Mouse (Mus musculus) hindbrain, embryonic 10.5 days (tissue): ENCODE data around the gene Nhej1. TPM values are rescaled to one million over a fixed set of nuclear protein-coding genes. Genes with fewer than 3 reads are reported as not detected.

ENCODE experiments used
- DNase-seq: peaks from one replicate; pipeline ENCODE4 v3.0.0-alpha.2; 2017; ENCODE audit warnings: low spot score
- H3K27ac ChIP-seq: fragments of 300-500 bp; sonication (generic); 2 replicates; pipeline ENCODE4 v1.5.1; 2016; ENCODE audit warnings: mild to moderate bottlenecking, moderate library complexity
- H3K27me3 ChIP-seq: fragments of 300-500 bp; sonication (generic); 2 replicates; pipeline ENCODE4 v1.6.1; 2016; ENCODE audit warnings: mild to moderate bottlenecking; ENCODE audit not compliant: poor library complexity, insufficient read depth, severe bottlenecking
- H3K36me3 ChIP-seq: fragments of 300-500 bp; sonication (generic); 2 replicates; pipeline ENCODE4 v1.6.1; 2016; ENCODE audit warnings: mild to moderate bottlenecking, moderate library complexity
- H3K4me1 ChIP-seq: fragments of 300-500 bp; sonication (generic); replicated peaks from 2 replicates; pipeline ENCODE4 v1.6.1; 2016; ENCODE audit warnings: mild to moderate bottlenecking
- H3K4me3 ChIP-seq: fragments of 300-500 bp; sonication (generic); 2 replicates; pipeline ENCODE4 v1.5.1; 2016; ENCODE audit warnings: mild to moderate bottlenecking, moderate library complexity
- H3K9me3 ChIP-seq: fragments of 300-500 bp; sonication (generic); 2 replicates; pipeline ENCODE4 v1.6.1; 2016; ENCODE audit warnings: mild to moderate bottlenecking, moderate library complexity
- WGBS: fragments of 180-500 bp; shearing (Covaris S2); methylation state at CpG from one replicate; pipeline ENCODE4 v1.1.7; 2016; 5-methylcytosine and 5-hydroxymethylcytosine counted together
- polyA plus RNA-seq: library from polyadenylated mRNA; unstranded; fragments of >200 nt; fragmentation: Nextera tagmentation; extraction: Ambion mirVana; gene quantifications from 2 replicates; pipeline ENCODE4 v1.2.1, GENCODE M21; 2016

Gene Nhej1
- polyA plus RNA-seq, 1 experiment from 2014 or later = 14.1 TPM

- Histone ChIP-seq H3K27ac (no peak overlapping the region), H3K4me3 (no peak overlapping the region), H3K27me3 (peaks cover 48% of the 10 kb centered on the region), H3K36me3 (no peaks in the 10 kb centered on the region), H3K9me3 (no peaks in the 10 kb centered on the region), H3K4me1 (peaks cover 8% of the 10 kb centered on the region)
- WGBS = 90% methylated on average over 7 of the region's 7 CpGs
- DNase-seq = no peak
Measured at GRCm38 (mm10) chr1:74961722-74962121, 163.3 kb downstream of the Nhej1 start.

- no peak overlapping the region for H3K27ac ChIP-seq
- no peaks in the 10 kb centered on the region for H3K9me3 ChIP-seq
- no peaks in the 10 kb centered on the region for H3K36me3 ChIP-seq
- peaks cover 61% of the 10 kb centered on the region for H3K27me3 ChIP-seq
- 93% methylated on average over 7 of the region's 7 CpGs for WGBS
- H3K4me1 ChIP-seq = peaks cover 6% of the 10 kb centered on the region
- no peak for DNase-seq
- H3K4me3 ChIP-seq = no peak overlapping the region
Measured at GRCm38 (mm10) chr1:74960059-74960458, 164.9 kb downstream of the Nhej1 start.

- no peak within 1 kb of the TSS for H3K27ac ChIP-seq
- WGBS = 2% methylated on average over 55 of the region's 55 CpGs
- H3K4me3 ChIP-seq = peak within 1 kb of the TSS; percentile 51
- H3K36me3 ChIP-seq = no peaks in the 10 kb centered on the region
- H3K4me1 ChIP-seq = peaks cover 45% of the 10 kb centered on the region
- H3K9me3 ChIP-seq = no peaks in the 10 kb centered on the region
- H3K27me3 ChIP-seq = peaks cover 98% of the 10 kb centered on the region
- peak; percentile 46 for DNase-seq
Measured at GRCm38 (mm10) chr1:74951556-74952210, 173.3 kb downstream of the Nhej1 start, which contains the start of gene Ihh. Gene Ihh (minus strand): TSS chr1:74951672.

- Histone ChIP-seq H3K4me1 (peaks cover 45% of the 10 kb centered on the region), H3K9me3 (no peaks in the 10 kb centered on the region), H3K27ac (no peak overlapping the region), H3K36me3 (no peaks in the 10 kb centered on the region), H3K27me3 (peaks cover 98% of the 10 kb centered on the region), H3K4me3 (peak overlapping the region; percentile 51)
- WGBS = 1% methylated on average over 84 of the region's 84 CpGs
- peak; percentile 49 for DNase-seq
Measured at GRCm38 (mm10) chr1:74950576-74951490, 174.2 kb downstream of the Nhej1 start.

- Histone ChIP-seq H3K9me3 (no peaks in the 10 kb centered on the region), H3K27me3 (peaks cover 99% of the 10 kb centered on the region), H3K27ac (no peak overlapping the region), H3K4me3 (peak overlapping the region; percentile 51; the same call in 1 of the 2 replicates), H3K36me3 (no peaks in the 10 kb centered on the region), H3K4me1 (peaks cover 45% of the 10 kb centered on the region)
- DNase-seq = no peak
- 1% methylated on average over 16 of the region's 16 CpGs for whole genome bisulfite sequencing
Measured at GRCm38 (mm10) chr1:74950066-74950465, 174.9 kb downstream of the Nhej1 start.

- no peaks in the 10 kb centered on the region for H3K36me3 ChIP-seq
- WGBS = 4% methylated on average over 24 of the region's 24 CpGs
- 0 out of 2 replicates have a peak overlapping the region, but pooled peaks have one; percentile 0 for H3K4me3 ChIP-seq
- H3K27ac ChIP-seq = no peak overlapping the region
- no peaks in the 10 kb centered on the region for H3K9me3 ChIP-seq
- DNase-seq = peak; percentile 28
- peaks cover 45% of the 10 kb centered on the region for H3K4me1 ChIP-seq
- H3K27me3 ChIP-seq = peaks cover 99% of the 10 kb centered on the region
Measured at GRCm38 (mm10) chr1:74949666-74950050, 175.3 kb downstream of the Nhej1 start.

GRCm38 (mm10) chr1:74948784-74949665, 176.0 kb downstream of the Nhej1 start:
- 2% methylated on average over 20 of the region's 20 CpGs for WGBS
- peak; percentile 67 for DNase-seq
- Histone ChIP-seq H3K27me3 (peaks cover 94% of the 10 kb centered on the region), H3K9me3 (no peaks in the 10 kb centered on the region), H3K4me1 (peaks cover 45% of the 10 kb centered on the region), H3K27ac (no peak overlapping the region), H3K36me3 (no peaks in the 10 kb centered on the region), H3K4me3 (peak overlapping the region; percentile 47)

- Histone ChIP-seq H3K27me3 (peaks cover 85% of the 10 kb centered on the region), H3K4me1 (peaks cover 45% of the 10 kb centered on the region), H3K4me3 (peak overlapping the region; percentile 47), H3K36me3 (no peaks in the 10 kb centered on the region), H3K9me3 (no peaks in the 10 kb centered on the region), H3K27ac (no peak overlapping the region)
- DNase-seq = peak; percentile 54
- WGBS = 3% methylated on average over 41 of the region's 41 CpGs
Measured at GRCm38 (mm10) chr1:74947986-74948670, 176.9 kb downstream of the Nhej1 start.

- H3K27ac ChIP-seq = no peak overlapping the region
- H3K27me3 ChIP-seq = peaks cover 47% of the 10 kb centered on the region
- no peak for DNase-seq
- H3K36me3 ChIP-seq = no peaks in the 10 kb centered on the region
- no peaks in the 10 kb centered on the region; the same call in 1 of the 2 replicates for H3K4me1 ChIP-seq
- H3K9me3 ChIP-seq = no peaks in the 10 kb centered on the region
- no peak overlapping the region for H3K4me3 ChIP-seq
- WGBS = 55% methylated on average over 12 of the region's 12 CpGs
Measured at GRCm38 (mm10) chr1:74941651-74942360, 183.2 kb downstream of the Nhej1 start.

GRCm38 (mm10) chr1:74939762-74940161, 185.2 kb downstream of the Nhej1 start:
- no peak for DNase-seq
- Histone ChIP-seq H3K4me3 (no peak overlapping the region), H3K27me3 (peaks cover 39% of the 10 kb centered on the region), H3K4me1 (no peaks in the 10 kb centered on the region; the same call in 1 of the 2 replicates), H3K27ac (no peak overlapping the region), H3K36me3 (no peaks in the 10 kb centered on the region), H3K9me3 (no peaks in the 10 kb centered on the region)
- 8% methylated on average over 3 of the region's 3 CpGs for WGBS

- WGBS = 47% methylated on average over 12 of the region's 12 CpGs
- no peak overlapping the region for H3K4me3 ChIP-seq
- no peak for DNase-seq
Measured at GRCm38 (mm10) chr1:74936221-74936830, 188.7 kb downstream of the Nhej1 start.

More at GRCm38 (mm10) chr1:74936221-74936830, 188.7 kb downstream of the Nhej1 start:
- Histone ChIP-seq H3K4me1 (no peaks in the 10 kb centered on the region), H3K9me3 (no peaks in the 10 kb centered on the region), H3K36me3 (no peaks in the 10 kb centered on the region), H3K27me3 (peaks cover 39% of the 10 kb centered on the region), H3K27ac (no peak overlapping the region)
